Mouse (Mus musculus) megakaryocyte, embryonic 14.5 days (primary cell): ENCODE results near the gene Mrpl54.

Experiments
- FLI1 ChIP-seq: IDR thresholded peaks from 2 replicates; pipeline ENCODE4 v1.6.1; 2012; ENCODE audit warnings: low read length, inconsistent platforms, mixed read lengths
- GATA1 ChIP-seq: IDR thresholded peaks from 3 replicates; pipeline ENCODE4 v1.6.1; 2012; ENCODE audit warnings: mixed read lengths, low read length, inconsistent platforms, borderline replicate concordance

GRCm38 (mm10) chr10:81254886-81255285 is 11.8 kb downstream of the Mrpl54 start:
- no peak for TF ChIP-seq FLI1
- no peak for TF ChIP-seq GATA1
